Comparison of ENCODE assay signal across 13 mouse cellular contexts in the genomic region with DNA sequence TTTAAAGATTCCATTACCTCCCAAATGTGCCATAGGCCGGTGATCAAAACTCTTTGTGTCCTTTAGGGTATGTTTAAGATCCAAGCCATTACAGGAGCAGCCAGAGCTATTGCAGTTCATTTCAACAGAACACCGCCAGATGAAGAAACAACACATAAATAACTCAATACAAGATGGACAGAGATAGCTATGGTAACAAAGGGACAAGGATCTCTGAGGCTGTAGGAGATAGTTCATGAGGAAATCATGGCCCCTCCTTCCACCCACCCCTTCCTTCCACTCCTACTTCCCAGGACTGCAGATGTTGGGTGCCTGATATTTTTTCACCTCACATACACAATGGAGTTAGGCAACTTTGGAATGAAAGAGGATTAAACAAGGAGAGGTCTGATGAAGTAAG.
"Had no signal": no experiment of that assay in that cellular context is flagged by ENCODE, and none has a peak within 500 bp of the region (broad histone marks: within the 10 kb centered on the region; RNA-seq: fewer than 3 reads in every experiment).

No protein-coding gene starts in this region.

- H3K4me3 ChIP-seq: megakaryocyte, embryonic 14.5 days; midbrain, embryonic 13.5 days; midbrain, embryonic 15.5 days; neural tube, embryonic 12.5 days had no signal

- H3K27ac ChIP-seq: midbrain, embryonic 13.5 days; midbrain, embryonic 15.5 days; neural tube, embryonic 12.5 days had no signal

- DNase-seq: lung, adult 18-20 months; lung, embryonic 14.5 days; lung, postnatal 14 days; lung, postnatal 4 days; right cerebral cortex, postnatal 14 days; spleen, adult 18-20 months; thymus, adult 18-20 months; thymus, postnatal 14 days; thymus, postnatal 36 days had no signal

- ATAC-seq: midbrain, embryonic 13.5 days; midbrain, embryonic 15.5 days had no signal
